Mouse (Mus musculus): ENCODE data around the gene Ptpdc1.
A peak's percentile ranks its signal among the peaks of the same experiment; 100 is the strongest.

Gene Ptpdc1

DNA sequence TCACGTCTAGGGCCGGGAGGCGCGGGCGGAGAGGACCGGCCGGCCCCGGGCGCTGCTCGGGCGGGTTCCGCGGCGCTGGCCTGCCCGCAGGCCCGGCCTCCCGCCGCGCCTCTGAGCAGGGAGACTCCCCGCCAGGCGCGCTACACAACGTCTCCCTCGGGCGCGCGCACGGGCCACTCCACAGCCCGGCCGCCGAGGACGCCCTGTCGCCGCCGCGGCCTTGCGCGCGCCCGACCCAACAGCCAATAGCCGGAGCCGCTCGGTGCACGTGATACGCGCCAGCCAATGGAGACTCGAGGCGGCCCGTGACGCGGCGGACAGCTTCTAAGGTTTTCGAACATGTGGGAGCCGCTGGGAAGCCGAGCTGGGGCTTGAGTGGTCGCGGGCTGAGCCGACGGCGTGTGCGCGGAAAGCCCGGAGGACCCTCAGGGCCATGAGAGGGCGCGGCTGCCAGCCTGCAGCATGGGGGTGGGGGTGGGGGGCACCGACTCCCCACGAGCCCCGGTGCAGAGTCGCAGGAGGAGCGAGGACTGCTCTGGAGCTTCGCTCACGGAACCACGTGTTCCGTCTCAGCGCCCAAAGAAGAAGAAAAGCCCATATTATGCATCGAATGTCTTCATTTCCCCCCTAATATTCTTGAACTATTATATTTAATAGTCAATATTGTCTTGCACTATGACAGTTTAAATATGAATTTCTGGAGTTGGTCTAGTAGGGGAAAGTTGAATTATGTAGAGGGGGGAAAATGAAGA lies at the start of gene Ptpdc1:
Ptpdc1 (minus strand) TSS at position 232 of the 752 bp plus-strand sequence.
- DNase-seq: peak; percentile 98 to 99

DNA sequence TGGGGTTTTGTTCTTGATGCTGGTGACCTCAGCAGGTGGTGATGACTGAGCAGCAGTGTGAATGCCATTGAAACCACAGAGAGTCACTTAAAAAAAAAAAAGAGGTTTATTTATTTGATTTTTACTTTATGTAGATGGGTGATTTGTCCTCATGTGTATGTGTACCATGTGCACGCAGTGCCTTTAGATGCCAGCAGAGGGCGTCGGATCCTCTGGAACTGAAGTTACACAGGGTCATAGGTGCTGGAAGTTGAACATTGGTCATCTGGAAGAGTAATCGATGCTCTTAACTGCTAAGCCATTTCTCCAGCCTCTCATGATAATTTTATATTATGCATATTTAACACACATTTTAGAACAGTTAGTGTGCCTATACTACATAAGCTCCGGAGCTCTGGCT lies 49.1 kb upstream of the Ptpdc1 start:
- DNase-seq: no peak

- DNase-seq: no peak
Measured at GRCm38 (mm10) chr13:48672312-48672840, 46.9 kb upstream of the Ptpdc1 start.

GRCm38 (mm10) chr13:48668976-48669534 lies 43.6 kb upstream of the Ptpdc1 start:
- no peak for DNase-seq

DNA sequence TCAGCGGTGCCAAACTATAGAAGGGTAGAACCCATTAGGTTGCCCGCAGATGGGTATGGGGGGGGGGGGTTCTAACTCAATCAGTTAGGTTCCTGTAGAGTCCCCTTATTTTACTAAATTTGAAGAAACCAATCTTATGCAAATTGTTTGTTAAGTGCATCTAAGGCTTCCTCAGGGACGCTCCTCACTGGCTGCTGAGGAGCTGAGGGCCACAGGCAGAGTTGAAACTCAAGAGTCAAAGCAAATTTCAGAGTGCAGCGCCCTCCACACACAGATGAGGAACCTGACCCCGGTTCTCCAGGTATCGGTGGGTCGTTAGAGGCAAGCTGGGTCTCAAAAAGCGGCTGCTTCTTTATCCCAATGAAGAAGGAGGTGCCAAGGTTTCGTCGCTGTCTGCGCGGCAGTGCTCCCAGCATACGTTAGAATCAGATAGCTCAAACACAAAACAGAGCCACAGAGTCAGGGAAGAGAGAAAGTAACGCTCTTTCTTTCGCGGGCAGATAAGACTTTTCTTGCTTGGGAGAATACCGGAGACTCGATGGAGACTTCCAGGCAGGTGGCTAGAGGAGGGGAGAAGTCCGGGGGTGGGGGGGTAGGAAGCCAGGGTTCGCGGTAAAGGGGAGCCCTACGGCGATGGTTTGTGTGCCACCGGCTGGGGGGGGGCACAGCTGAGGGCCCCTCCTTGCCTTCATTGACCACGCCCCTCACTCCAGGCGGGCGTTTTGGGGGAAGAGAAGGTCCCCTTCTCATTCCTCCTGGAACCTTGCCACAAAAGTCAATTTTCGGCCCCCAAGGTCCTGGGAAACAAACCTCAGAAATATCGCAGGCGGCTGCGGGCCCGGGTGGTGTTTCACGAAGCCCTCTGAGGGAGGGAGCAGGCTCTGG lies 42.9 kb upstream of the Ptpdc1 start:
- DNase-seq: no peak

GRCm38 (mm10) chr13:48667461-48667860 lies 42.0 kb upstream of the Ptpdc1 start:
- no peak for DNase-seq

DNA sequence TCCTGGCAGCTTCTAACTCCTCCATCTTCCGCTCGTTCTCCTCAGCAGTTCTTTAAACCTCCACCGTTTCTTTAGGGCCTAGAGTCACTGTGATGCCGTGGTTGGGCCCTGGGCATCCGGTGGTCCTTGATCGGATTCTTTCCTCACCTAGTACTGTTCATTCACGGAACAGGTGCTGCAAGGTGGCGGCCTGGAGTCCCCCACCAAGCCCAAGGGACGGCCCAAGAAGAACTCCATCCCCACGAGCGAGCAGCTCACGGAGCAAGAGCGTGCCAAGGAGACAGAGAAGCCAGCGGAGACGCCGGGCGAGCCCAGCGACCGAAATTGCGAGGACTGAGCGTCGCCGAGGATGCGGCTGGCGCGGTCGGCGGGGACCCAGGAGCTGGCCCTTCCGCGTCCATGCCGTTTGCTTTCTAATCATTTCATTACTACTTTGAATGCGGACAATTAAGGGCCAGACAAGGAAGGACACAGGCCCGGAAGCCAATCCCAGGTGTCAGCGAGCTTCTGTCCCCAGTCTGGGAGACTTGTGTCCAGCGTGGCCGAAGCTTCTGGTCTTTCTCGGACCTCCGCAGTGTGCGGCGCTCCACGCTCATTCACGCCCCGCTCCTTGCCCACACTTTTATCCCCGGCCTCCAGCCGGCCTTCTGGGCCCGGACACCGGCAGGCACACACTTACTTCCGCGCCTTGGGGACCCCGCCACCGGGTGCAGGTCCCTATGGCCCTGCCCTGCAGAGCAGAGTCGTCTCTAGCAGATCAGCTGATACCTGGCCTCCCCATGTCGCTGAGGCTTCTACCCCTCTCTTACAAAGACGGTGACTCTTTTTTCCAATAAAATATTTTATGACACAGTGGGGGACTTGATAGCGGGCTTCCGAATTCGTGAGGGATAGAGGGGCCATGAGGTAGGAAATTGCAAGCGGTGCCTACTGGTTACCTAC lies 40.5 kb upstream of the Ptpdc1 start:
- DNase-seq: no peak

DNA sequence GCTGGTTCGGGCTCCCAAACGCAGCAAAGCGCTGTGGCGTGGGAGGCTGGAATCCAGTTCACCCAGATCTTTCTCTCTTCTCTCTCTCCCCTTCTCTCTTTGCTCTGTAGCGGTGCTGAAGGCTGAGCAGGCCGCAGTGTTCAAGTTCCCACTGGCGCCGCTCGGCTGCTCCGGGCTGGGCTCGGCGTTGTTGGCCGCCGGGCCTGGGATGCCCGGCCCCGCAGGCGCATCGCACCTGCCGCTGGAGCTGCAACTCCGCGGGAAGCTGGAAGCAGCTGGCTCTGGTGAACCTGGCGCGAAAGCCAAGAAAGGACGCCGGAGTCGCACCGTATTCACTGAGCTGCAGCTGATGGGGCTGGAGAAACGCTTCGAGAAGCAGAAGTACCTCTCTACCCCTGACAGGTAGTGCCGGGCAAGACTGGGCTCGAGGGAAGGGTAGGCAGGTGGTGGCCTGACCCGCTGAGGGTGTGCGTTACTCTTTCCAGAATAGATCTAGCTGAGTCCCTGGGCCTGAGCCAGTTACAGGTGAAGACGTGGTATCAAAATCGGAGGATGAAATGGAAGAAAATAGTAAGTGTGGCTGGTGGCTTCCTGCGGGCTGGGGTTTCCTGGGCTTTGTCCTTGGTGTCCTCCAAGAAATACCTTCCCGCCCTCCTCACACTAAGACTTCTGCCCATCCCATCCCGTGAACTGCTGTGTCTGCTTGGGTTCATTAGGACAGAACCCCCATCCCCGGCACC lies 39.6 kb upstream of the Ptpdc1 start:
- DNase-seq: no peak

GRCm38 (mm10) chr13:48663988-48664339 lies 38.5 kb upstream of the Ptpdc1 start:
- no peak for DNase-seq

GRCm38 (mm10) chr13:48663211-48663987 lies 37.9 kb upstream of the Ptpdc1 start:
- DNase-seq: no peak

GRCm38 (mm10) chr13:48662431-48663143 lies 37.1 kb upstream of the Ptpdc1 start, which contains the start of gene Barx1:
Gene Barx1 (plus strand): TSS chr13:48662998.
- no peak for DNase-seq

- no peak for DNase-seq
Measured at GRCm38 (mm10) chr13:48661561-48661960, 36.1 kb upstream of the Ptpdc1 start.

GRCm38 (mm10) chr13:48660741-48661140 lies 35.3 kb upstream of the Ptpdc1 start:
- no peak for DNase-seq

DNA sequence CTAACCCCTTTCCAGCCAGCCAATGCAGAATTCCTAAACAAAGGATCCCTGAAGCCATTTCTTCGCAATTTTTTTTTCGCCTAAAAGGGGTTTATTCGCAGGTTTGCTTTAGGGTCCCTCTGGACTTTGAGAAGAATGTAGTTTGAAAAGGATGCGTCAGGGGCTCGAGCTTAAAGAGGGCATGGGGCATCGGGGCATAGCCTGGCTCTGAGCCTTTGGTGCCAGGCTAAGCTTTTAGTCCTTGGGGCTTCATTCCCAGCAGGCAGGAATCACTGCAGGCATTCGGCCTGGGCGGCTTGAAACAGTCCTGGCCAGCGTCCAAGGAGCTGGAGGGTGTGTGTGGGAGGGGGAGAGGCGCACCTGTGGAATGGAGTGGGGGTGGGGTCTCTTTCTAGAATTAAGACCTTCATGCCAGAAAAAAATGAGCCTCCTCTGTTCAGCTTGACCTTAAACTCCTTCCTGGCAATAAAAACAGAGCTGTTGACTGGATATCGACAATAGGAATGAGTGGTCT lies 34.8 kb upstream of the Ptpdc1 start:
- DNase-seq: no peak

DNA sequence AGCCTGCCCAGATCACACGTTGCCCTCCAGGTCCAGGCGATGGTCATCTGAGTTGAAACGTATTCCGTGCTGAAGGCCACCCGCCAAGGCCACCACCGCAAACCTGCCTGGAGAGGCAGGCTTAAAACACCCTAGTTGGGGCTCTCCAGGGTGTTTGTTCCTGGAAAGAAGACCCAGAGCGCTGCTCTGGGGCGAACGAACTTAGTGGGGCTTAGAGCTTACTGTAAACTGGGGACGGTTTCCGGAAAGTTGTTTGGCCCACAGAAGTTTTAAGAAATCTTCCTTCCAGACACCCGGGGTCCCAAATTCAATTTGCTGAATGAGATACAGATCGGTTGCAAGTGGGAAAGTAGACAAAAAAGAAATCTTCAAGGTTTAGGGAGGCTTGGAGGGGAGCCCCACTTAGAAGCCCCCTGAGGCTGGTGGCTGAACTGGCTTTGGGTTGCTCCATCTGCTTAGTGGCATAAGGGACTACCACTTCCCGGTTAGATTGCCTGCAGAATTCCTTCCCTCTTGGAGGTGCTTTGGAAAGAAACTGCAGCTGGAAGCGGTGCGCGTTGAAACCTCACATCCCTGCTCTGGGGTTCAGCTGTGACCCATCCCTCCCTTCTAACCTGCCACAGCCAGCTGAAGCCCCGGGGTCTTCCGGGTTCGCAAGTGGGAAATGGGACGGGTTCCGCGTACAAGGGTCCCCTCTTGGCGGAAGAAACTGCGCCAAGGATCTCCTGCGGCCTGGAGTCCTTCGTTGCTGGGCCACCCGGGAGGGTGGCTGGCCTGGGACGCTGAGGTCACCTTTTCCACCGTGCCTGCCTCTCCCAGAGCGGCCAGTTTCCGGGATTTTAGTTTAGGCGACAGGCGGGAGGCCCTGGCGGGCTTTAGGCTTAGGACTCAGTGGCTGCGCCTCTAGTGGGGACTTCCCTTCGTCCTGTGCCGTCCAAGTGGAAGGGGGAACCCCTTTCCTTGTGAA lies 34.1 kb upstream of the Ptpdc1 start:
- no peak for DNase-seq

DNA sequence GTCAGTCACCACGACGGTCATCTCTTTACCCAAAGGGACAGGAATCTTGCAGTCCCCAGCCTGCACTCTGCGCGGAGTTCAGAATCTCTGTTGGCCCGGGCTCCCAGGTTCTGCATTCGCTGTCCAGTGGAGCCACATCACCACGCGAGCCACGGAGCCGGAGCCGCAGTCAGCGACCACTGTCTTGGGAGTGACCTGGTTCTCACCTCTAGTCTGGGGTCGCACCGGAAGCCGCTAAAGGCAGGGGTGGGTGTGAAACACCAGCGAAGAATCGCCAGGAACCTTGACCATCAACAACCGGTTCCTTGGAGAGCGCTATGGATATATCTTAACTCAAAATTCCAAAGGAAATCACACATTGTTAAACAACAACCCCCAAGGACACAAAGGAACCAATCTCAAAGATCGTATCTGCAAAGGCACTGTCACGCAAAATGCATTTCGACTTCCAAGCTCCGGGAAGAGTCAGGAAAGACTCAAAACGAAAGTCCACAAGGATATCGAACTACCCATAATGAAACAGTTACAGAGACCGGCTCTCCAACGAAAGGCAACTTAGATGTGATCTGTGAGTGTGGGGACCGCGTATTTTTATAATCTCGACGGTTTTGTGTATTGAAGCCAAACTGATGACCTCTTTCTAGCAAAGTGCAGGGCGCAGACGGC lies 33.3 kb upstream of the Ptpdc1 start:
- peak in 1 of 2 experiments; percentile 15 for DNase-seq

- DNase-seq: no peak
Measured at GRCm38 (mm10) chr13:48657791-48658190, 32.3 kb upstream of the Ptpdc1 start.

- DNase-seq: peak; percentile 46 to 70
Measured at GRCm38 (mm10) chr13:48655637-48656036, 30.2 kb upstream of the Ptpdc1 start.
